Mouse (Mus musculus): ENCODE results near the gene Crmp1.

GRCm38 (mm10) chr5:37245651-37246050, 3.9 kb downstream of the Crmp1 start:
- TF ChIP-seq CTCF (IDR thresholded peaks at IDR 0.05; ENCODE audit: control insufficient read depth, insufficient read depth, insufficient replicate concordance, low read depth, low read length) (no peak), POLR2A (IDR thresholded peaks at IDR 0.05; ENCODE audit: control insufficient read depth, low read depth, low read length) (no peak)

Data from testis, adult 2 months (tissue).